Mouse (Mus musculus) hindbrain, postnatal 0 days (tissue): ENCODE measurements around the gene Rnft2. TPM values are rescaled to one million over a fixed set of nuclear protein-coding genes. Genes with fewer than 3 reads are reported as not detected.

ENCODE experiments used
- ATAC-seq: fragments of 200-750 bp; cut with Nextera tagmentation; 2 replicates; pipeline ENCODE4 v1.8.0; 2017; ENCODE audit warnings: mild to moderate bottlenecking, moderate TSS enrichment, moderate library complexity
- DNase-seq: peaks from one replicate; pipeline ENCODE4 v3.0.0-alpha.2; 2015; ENCODE audit warnings: low spot score
- H3K27ac ChIP-seq: fragments of 300-500 bp; sonication (generic); 2 replicates; pipeline ENCODE4 v1.5.1; 2014; ENCODE audit warnings: mild to moderate bottlenecking
- H3K27me3 ChIP-seq: fragments of 300-500 bp; sonication (generic); 2 replicates; pipeline ENCODE4 v1.6.1; 2014; ENCODE audit warnings: low read length, mixed read lengths; ENCODE audit not compliant: insufficient read depth
- H3K36me3 ChIP-seq: fragments of 300-500 bp; sonication (generic); 2 replicates; pipeline ENCODE4 v1.6.1; 2014; ENCODE audit warnings: low read length, mixed read lengths; ENCODE audit not compliant: insufficient read depth
- H3K4me1 ChIP-seq: fragments of 300-500 bp; sonication (generic); 2 replicates; pipeline ENCODE4 v1.6.1; 2014; ENCODE audit warnings: antibody characterized with exemption, low read length, mixed read lengths; ENCODE audit not compliant: insufficient read depth
- H3K4me2 ChIP-seq: fragments of 300-500 bp; sonication (generic); 2 replicates; pipeline ENCODE4 v1.6.1; 2014; ENCODE audit warnings: low read depth, mild to moderate bottlenecking, low read length, moderate library complexity, mixed read lengths
- H3K4me3 ChIP-seq: fragments of 300-500 bp; sonication (generic); 2 replicates; pipeline ENCODE4 v1.5.1; 2014; ENCODE audit warnings: low read length
- H3K9ac ChIP-seq: fragments of 300-500 bp; sonication (generic); replicated peaks from 2 replicates; pipeline ENCODE4 v1.6.1; 2014; ENCODE audit warnings: mild to moderate bottlenecking, low read length, moderate library complexity, mixed read lengths
- H3K9me3 ChIP-seq: fragments of 300-500 bp; sonication (generic); 2 replicates; pipeline ENCODE4 v1.6.1; 2016; ENCODE audit warnings: low read length, mixed read lengths
- CTCF ChIP-seq: IDR thresholded peaks from 2 replicates; pipeline ENCODE4 v1.5.1; 2016; ENCODE audit warnings: antibody characterized with exemption, control low read depth, low read depth
- WGBS: fragments of 180-500 bp; shearing (Covaris S2); extraction: QIAGEN DNeasy Blood & Tissue Kit; methylation state at CpG from one replicate; pipeline ENCODE4 v1.1.7; 2014; 5-methylcytosine and 5-hydroxymethylcytosine counted together
- polyA plus RNA-seq: library from polyadenylated mRNA; unstranded; fragments of >200 nt; fragmentation: Nextera tagmentation; extraction: Ambion mirVana; gene quantifications from 2 replicates; pipeline ENCODE4 v1.2.1, GENCODE M21; 2015
- total RNA-seq: library from RNA; depleted of rRNA; stranded (reverse); fragments of >200 nt; gene quantifications from 2 replicates; pipeline ENCODE4 v1.2.3, GENCODE M21; 2014

Rnft2 gene
- total and polyA plus RNA-seq, 2 experiments from 2014 or later, result 11.3 to 108 TPM

DNA sequence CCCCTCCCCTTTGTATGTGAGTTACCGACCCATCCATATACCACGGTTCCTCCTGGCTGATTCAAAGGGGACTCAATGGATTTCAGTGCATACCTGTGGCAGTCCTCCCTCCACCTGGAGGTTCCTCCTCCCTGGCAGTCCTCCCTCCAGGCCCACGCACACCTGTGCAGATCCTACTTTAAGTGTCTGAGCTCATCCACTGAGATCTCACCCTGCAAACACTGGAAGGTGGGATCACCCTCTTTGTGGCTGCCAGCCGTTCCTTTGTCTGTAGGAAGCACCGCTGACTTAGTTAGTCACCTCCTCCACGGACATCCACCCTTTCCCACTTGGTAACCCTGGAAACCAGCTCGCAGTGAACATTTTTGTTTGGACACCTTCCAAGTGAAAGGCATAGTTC is 67.3 kb downstream of the Rnft2 start:
- H3K9ac ChIP-seq, result no peak overlapping the region
- H3K27ac ChIP-seq, result no peak overlapping the region
- DNase-seq (no peak), ATAC-seq (no peak)
- H3K4me1 ChIP-seq, result peaks cover 5% of the 10 kb centered on the region
- no peaks in the 10 kb centered on the region for H3K36me3 ChIP-seq
- H3K27me3 ChIP-seq, result peaks cover 13% of the 10 kb centered on the region
- no peak overlapping the region for H3K4me2 ChIP-seq
- no peak for TF ChIP-seq CTCF
- no peak overlapping the region for H3K4me3 ChIP-seq
- WGBS, result 63% methylated on average over 7 of the region's 7 CpGs
- no peaks in the 10 kb centered on the region for H3K9me3 ChIP-seq

- Histone ChIP-seq H3K36me3 (no peaks in the 10 kb centered on the region), H3K4me3 (no peak overlapping the region), H3K4me1 (peaks cover 8% of the 10 kb centered on the region), H3K4me2 (no peak overlapping the region; the same call in 1 of the 2 replicates), H3K27ac (no peak overlapping the region), H3K9ac (no peak overlapping the region), H3K9me3 (no peaks in the 10 kb centered on the region), H3K27me3 (peaks cover 20% of the 10 kb centered on the region)
- TF ChIP-seq CTCF, result peak; percentile 54
- 22% methylated on average over 2 of the region's 2 CpGs for WGBS
- DNase-seq, result no peak
- ATAC-seq, result no peak
Observed at GRCm38 (mm10) chr5:118175137-118175536, 69.8 kb downstream of the Rnft2 start.

- H3K4me1 ChIP-seq, result peaks cover 8% of the 10 kb centered on the region
- DNase-seq (no peak), ATAC-seq (no peak)
- peak overlapping the region; percentile 20; the same call in 1 of the 2 replicates for H3K4me3 ChIP-seq
- no peak overlapping the region for H3K27ac ChIP-seq
- 0 out of 2 replicates have a peak overlapping the region, but pooled peaks have one; percentile 5 for H3K9ac ChIP-seq
- no peaks in the 10 kb centered on the region for H3K9me3 ChIP-seq
- H3K27me3 ChIP-seq, result peaks cover 20% of the 10 kb centered on the region
- peak overlapping the region; percentile 55 for H3K4me2 ChIP-seq
- WGBS, result 1% methylated on average over 22 of the region's 22 CpGs
- H3K36me3 ChIP-seq, result no peaks in the 10 kb centered on the region
- TF ChIP-seq CTCF, result no peak
Observed at GRCm38 (mm10) chr5:118174310-118175009, 70.5 kb downstream of the Rnft2 start.

DNA sequence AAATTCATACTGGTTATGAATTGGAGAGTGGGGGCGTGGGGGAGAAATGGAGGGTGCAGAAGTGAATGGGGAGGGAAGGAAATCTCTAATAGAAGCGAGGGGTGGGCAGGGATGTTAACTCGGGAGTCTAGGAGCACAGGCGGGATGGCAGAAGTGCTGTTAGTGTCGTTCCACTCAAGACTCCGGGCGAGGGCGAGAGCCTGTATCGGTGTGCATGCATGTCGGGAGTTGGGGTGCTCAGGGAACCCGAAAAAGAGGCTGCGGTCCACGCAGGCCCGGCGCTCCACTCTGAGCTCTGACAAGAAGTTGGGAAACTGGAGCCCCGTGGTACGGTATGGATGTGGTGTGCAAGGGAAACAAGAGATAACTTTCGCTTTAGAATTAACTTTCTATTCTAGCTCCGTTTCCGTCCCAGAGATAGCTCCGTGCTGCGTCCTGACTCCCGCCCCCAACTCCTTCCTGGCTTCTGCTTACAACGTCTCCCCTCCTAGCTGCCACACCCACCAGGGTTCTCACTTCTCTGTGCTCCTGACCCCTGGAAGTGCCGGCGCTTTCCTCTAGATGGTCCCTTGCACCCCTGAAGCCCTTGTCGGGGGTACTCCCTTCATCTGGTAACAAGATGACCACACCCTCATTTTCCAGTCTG is 72.7 kb downstream of the Rnft2 start:
- H3K9me3 ChIP-seq, result no peaks in the 10 kb centered on the region
- WGBS, result 1% methylated on average over 27 of the region's 27 CpGs
- H3K4me1 ChIP-seq, result peaks cover 8% of the 10 kb centered on the region
- peak overlapping the region; percentile 92 for H3K4me2 ChIP-seq
- peak overlapping the region; percentile 57 for H3K4me3 ChIP-seq
- H3K27me3 ChIP-seq, result peaks cover 20% of the 10 kb centered on the region
- H3K27ac ChIP-seq, result no peak overlapping the region
- H3K9ac ChIP-seq, result peak overlapping the region; percentile 1; the same call in 1 of the 2 replicates
- TF ChIP-seq CTCF, result no peak
- ATAC-seq, result no peak
- no peaks in the 10 kb centered on the region for H3K36me3 ChIP-seq
- DNase-seq, result no peak

DNA sequence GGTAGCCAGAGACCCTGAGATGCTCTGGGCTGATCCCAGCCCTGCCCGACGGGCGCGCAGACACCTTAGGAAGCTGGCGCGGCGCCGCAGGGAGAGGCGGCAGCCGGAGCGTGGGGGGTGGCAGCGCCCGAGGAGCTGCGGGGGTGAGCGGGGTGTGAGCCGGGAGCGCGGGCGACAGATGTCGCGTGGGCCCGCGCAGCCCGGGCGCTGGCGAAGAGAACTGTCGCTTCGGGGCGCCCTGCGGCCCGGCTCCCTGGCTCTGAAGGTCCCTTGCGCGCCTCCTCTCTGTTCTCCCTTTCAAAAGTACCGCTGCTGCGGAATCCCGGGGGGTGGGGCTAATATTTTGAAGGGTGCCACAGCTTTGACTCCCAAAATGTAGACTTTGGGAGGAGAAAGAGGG is 73.3 kb downstream of the Rnft2 start:
- peaks cover 8% of the 10 kb centered on the region for H3K4me1 ChIP-seq
- DNase-seq, result no peak
- 3% methylated on average over 36 of the region's 36 CpGs for WGBS
- no peak for TF ChIP-seq CTCF
- H3K27ac ChIP-seq, result no peak overlapping the region
- peak overlapping the region; percentile 92 for H3K4me2 ChIP-seq
- no peak for ATAC-seq
- peak overlapping the region; percentile 57 for H3K4me3 ChIP-seq
- peak overlapping the region; percentile 1; the same call in 1 of the 2 replicates for H3K9ac ChIP-seq
- H3K27me3 ChIP-seq, result peaks cover 20% of the 10 kb centered on the region
- H3K9me3 ChIP-seq, result no peaks in the 10 kb centered on the region
- H3K36me3 ChIP-seq, result no peaks in the 10 kb centered on the region

DNA sequence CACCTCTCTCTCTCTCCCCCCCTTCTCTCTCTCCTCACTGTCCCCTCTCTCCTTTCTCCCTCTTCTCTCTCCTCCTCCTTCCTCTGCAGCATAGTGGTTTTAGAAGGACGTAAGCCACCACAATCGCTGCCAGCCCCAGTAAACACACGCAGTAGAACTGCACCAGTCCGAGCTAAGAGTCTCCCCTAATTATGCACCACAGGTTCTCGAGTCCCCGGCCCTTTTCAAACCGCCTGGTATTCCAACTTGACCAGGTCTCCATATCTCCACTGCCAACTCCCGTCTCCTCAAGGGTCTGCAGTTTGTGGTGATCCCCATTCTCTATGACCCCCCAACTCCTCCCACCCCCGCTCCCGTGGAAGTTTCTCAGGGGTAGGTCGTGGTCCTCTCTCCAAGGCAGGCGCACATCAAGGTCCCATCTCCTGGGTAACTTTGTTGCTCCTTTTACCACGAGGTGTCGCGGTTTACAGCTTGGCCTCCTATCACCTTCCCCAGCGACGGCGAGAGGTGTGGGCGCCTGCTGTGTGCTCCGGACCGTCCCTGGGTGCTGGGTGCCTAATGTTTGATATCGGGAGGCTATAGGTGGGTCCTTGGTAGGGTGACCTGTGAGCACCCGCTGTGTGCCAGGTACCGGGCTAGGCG is 73.9 kb downstream of the Rnft2 start:
- WGBS, result 1% methylated on average over 25 of the region's 25 CpGs
- H3K4me1 ChIP-seq, result peaks cover 8% of the 10 kb centered on the region
- no peaks in the 10 kb centered on the region for H3K9me3 ChIP-seq
- no peaks in the 10 kb centered on the region for H3K36me3 ChIP-seq
- 0 out of 2 replicates have a peak overlapping the region, but pooled peaks have one; percentile 1 for H3K9ac ChIP-seq
- no peak overlapping the region for H3K27ac ChIP-seq
- H3K27me3 ChIP-seq, result peaks cover 20% of the 10 kb centered on the region
- H3K4me2 ChIP-seq, result peak overlapping the region; percentile 92
- TF ChIP-seq CTCF, result peak; percentile 63
- no peak for ATAC-seq
- DNase-seq, result peak; percentile 55
- H3K4me3 ChIP-seq, result peak overlapping the region; percentile 57
